Mouse (Mus musculus) E14TG2a.4 (cell line): Measurements from ENCODE around the gene Pogk.

Source experiments
- CTCF ChIP-seq: conservative IDR thresholded peaks from 2 replicates; pipeline ENCODE4 v1.5.1; 2014; ENCODE audit warnings: low read length
- NANOG ChIP-seq: IDR thresholded peaks from 2 replicates; pipeline ENCODE4 v1.6.1; 2014; ENCODE audit warnings: borderline replicate concordance, low read length, mixed read lengths
- POU5F1 ChIP-seq: IDR thresholded peaks from 2 replicates; pipeline ENCODE4 v1.6.1; 2014; ENCODE audit warnings: low read length, borderline replicate concordance

- TF ChIP-seq CTCF (no peak), NANOG (no peak), POU5F1 (no peak)
Observed at GRCm38 (mm10) chr1:166345602-166346001, 64.1 kb downstream of the Pogk start.
